Mouse (Mus musculus) E14TG2a.4 (cell line): Measurements from ENCODE around the gene Krt72.
A peak's percentile ranks its signal among the peaks of the same experiment; 100 is the strongest.

Experiments
- H3K27me3 ChIP-seq: 2 replicates; pipeline ENCODE4 v1.6.1; 2014; ENCODE audit warnings: low read length, control low read depth; ENCODE audit not compliant: insufficient read depth
- H3K36me3 ChIP-seq: 2 replicates; pipeline ENCODE4 v1.6.1; 2014; ENCODE audit warnings: low read length, control low read depth; ENCODE audit not compliant: insufficient read depth
- H3K4me1 ChIP-seq: replicated peaks from 2 replicates; pipeline ENCODE4 v1.6.1; 2014; ENCODE audit warnings: low read depth, low read length, control low read depth
- H3K4me3 ChIP-seq: replicated peaks from 2 replicates; pipeline ENCODE4 v1.5.1; 2014; ENCODE audit warnings: mild to moderate bottlenecking, low read length
- H3K9me3 ChIP-seq: 2 replicates; pipeline ENCODE4 v1.6.1; 2014; ENCODE audit warnings: low read length, control low read depth
- CTCF ChIP-seq: conservative IDR thresholded peaks from 2 replicates; pipeline ENCODE4 v1.5.1; 2014; ENCODE audit warnings: low read length
- NANOG ChIP-seq: IDR thresholded peaks from 2 replicates; pipeline ENCODE4 v1.6.1; 2014; ENCODE audit warnings: borderline replicate concordance, low read length, mixed read lengths
- POU5F1 ChIP-seq: IDR thresholded peaks from 2 replicates; pipeline ENCODE4 v1.6.1; 2014; ENCODE audit warnings: low read length, borderline replicate concordance

Gene Krt72

GRCm38 (mm10) chr15:101773420-101773819 is 12.8 kb downstream of the Krt72 start:
- Histone ChIP-seq H3K4me1 (peaks cover 9% of the 10 kb centered on the region), H3K36me3 (no peaks in the 10 kb centered on the region), H3K27me3 (peaks cover 11% of the 10 kb centered on the region), H3K9me3 (peaks cover 9% of the 10 kb centered on the region; the same call in 1 of the 2 replicates), H3K4me3 (no peak overlapping the region)
- TF ChIP-seq POU5F1 (no peak), CTCF (no peak)

- Histone ChIP-seq H3K4me1 (peaks cover 9% of the 10 kb centered on the region), H3K36me3 (no peaks in the 10 kb centered on the region), H3K4me3 (no peak overlapping the region), H3K27me3 (peaks cover 11% of the 10 kb centered on the region), H3K9me3 (0 out of 2 replicates have a peak, but pooled peaks cover 5% of the 10 kb centered on the region)
- TF ChIP-seq CTCF, result peak; percentile 78
- TF ChIP-seq NANOG, result no peak
Measured at GRCm38 (mm10) chr15:101772711-101773081, 13.6 kb downstream of the Krt72 start.

DNA sequence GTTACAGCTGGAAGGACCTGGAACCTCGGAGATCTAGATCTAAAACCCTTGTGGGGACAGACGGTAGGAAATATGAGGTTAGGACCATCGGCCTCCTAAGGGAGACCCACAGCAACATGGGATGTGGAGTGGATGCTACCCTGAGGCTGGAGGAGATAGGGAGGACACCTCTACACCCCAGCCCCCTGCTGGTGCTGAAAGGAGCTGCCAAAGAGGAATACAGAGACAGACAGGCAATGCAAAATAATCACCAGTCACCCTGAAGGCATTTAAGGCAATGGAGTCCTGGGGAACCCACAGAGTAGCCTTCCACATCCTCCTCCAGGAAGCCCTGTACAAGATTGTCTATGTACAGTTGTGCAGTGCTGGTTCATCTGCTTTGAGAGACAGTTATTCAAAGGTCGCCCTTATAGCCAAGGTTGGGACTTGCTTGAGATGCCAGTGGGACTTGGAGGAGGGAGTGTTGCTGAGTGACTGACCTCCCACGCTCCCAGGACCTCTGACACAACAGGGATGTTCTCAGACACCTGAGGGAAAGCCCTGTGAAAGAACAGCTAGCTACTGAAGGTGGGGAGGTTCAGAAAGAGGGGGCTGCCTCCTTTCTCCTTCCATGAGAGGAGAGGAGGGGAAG is 14.1 kb downstream of the Krt72 start:
- TF ChIP-seq CTCF (no peak), POU5F1 (no peak), NANOG (no peak)
- Histone ChIP-seq H3K4me1 (peaks cover 9% of the 10 kb centered on the region), H3K27me3 (peaks cover 11% of the 10 kb centered on the region), H3K4me3 (no peak overlapping the region), H3K9me3 (0 out of 2 replicates have a peak, but pooled peaks cover 5% of the 10 kb centered on the region), H3K36me3 (no peaks in the 10 kb centered on the region)

DNA sequence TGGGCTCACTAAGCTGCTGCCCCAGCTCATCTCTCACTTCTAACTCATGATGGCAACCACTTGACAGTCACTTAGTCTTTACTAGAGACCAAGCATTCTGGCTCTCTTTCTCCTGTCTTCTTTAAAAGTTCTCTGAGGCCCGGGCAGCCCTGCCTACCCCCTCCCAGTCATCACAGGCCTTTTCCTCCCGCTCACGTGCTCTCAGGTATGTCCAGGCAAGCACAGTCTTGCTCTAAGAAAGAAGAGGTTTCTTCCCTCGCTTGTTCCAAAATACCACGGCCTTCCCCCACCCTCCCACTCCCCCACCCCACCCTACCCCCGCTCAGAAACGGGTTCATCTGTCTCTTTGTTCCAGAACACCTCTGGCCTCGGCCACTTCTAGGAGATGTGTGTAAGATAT is 16.0 kb downstream of the Krt72 start:
- Histone ChIP-seq H3K4me1 (peaks cover 9% of the 10 kb centered on the region), H3K36me3 (no peaks in the 10 kb centered on the region), H3K4me3 (no peak overlapping the region), H3K9me3 (peaks cover 9% of the 10 kb centered on the region; the same call in 1 of the 2 replicates), H3K27me3 (peaks cover 11% of the 10 kb centered on the region)
- TF ChIP-seq CTCF (no peak), NANOG (no peak)

GRCm38 (mm10) chr15:101742711-101743110 is 43.5 kb downstream of the Krt72 start, which contains the start of gene Krt71:
TSS of gene Krt71 (minus strand) at chr15:101743109.
- H3K4me1 ChIP-seq, result peaks cover 15% of the 10 kb centered on the region
- no peaks in the 10 kb centered on the region for H3K36me3 ChIP-seq
- peak within 1 kb of the TSS; percentile 75 for H3K4me3 ChIP-seq
- H3K9me3 ChIP-seq, result no peaks in the 10 kb centered on the region
- H3K27me3 ChIP-seq, result peaks cover 32% of the 10 kb centered on the region
- TF ChIP-seq POU5F1 (no peak), CTCF (no peak), NANOG (no peak)

GRCm38 (mm10) chr15:101737786-101738185 is 48.5 kb downstream of the Krt72 start:
- no peak overlapping the region for H3K4me3 ChIP-seq
- H3K27me3 ChIP-seq, result peaks cover 17% of the 10 kb centered on the region
- H3K9me3 ChIP-seq, result no peaks in the 10 kb centered on the region
- no peaks in the 10 kb centered on the region for H3K36me3 ChIP-seq
- TF ChIP-seq NANOG (no peak), CTCF (no peak), POU5F1 (no peak)
- H3K4me1 ChIP-seq, result peaks cover 3% of the 10 kb centered on the region; the same call in 1 of the 2 replicates

GRCm38 (mm10) chr15:101730653-101731052 is 55.6 kb downstream of the Krt72 start:
- Histone ChIP-seq H3K4me3 (no peak overlapping the region), H3K4me1 (no peaks in the 10 kb centered on the region)
- TF ChIP-seq NANOG (no peak), POU5F1 (no peak), CTCF (no peak)

More at GRCm38 (mm10) chr15:101730653-101731052, 55.6 kb downstream of the Krt72 start:
- H3K36me3 ChIP-seq, result no peaks in the 10 kb centered on the region
- no peaks in the 10 kb centered on the region for H3K27me3 ChIP-seq
- H3K9me3 ChIP-seq, result no peaks in the 10 kb centered on the region
